Comparison of ENCODE assay signal across 9 mouse cellular contexts in the genomic region with DNA sequence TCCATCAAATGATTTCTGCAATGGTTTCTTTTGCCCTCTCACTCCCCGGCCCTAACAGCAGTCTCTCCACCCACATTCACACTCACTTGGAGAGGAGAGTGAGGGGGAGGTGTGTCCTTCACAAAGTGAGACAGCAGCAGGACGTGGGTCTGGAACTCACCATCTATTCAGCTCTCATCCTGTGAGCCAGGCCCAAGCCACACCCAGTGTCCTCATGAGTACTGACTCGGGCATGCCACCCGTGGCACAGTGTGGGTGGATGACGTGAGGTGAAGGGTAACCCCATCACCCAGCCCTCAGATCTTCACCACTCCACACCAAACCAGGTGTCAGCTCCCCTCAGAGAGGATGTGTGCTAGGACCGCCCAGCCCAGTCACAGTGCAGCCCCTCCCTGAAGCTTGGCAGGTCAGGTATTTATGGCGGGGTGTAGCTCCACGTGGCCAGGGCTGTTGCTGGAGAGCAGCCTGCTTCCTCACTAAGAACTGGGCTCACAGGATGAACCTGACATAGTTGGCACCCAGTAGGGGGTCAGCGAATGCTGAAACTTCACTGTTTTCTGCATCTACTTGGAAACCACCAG. TPM values are rescaled to one million over a fixed set of nuclear protein-coding genes. Genes with fewer than 3 reads are reported as not detected.
A peak's percentile ranks its signal among the peaks of the same experiment; 100 is the strongest.
DNase-seq lines count a peak whose midpoint lies in the region; ATAC-seq and TF ChIP-seq lines count a peak whose summit lies in the region.
"Had no signal": no experiment of that assay in that cellular context is flagged by ENCODE, and none has a peak within 500 bp of the region (broad histone marks: within the 10 kb centered on the region; RNA-seq: fewer than 3 reads in every experiment).

No protein-coding gene starts in this region.

- no peaks in the 10 kb centered on the region for H3K4me1 ChIP-seq in intestine, postnatal 0 days (replicated peaks; ENCODE audit: control insufficient read depth, insufficient read depth, low read length)

- ATAC-seq in intestine, postnatal 0 days = peak; percentile 75

- no peaks in the 10 kb centered on the region for H3K36me3 ChIP-seq in intestine, postnatal 0 days (ENCODE audit: control insufficient read depth, insufficient read depth)
- H3K36me3 ChIP-seq: embryonic facial prominence, embryonic 12.5 days had no signal

- H3K4me2 ChIP-seq in intestine, postnatal 0 days (replicated peaks; ENCODE audit: low read depth) = no peak overlapping the region
- H3K4me2 ChIP-seq: embryonic facial prominence, embryonic 12.5 days had no signal

- WGBS in intestine, postnatal 0 days = 30% methylated on average over 9 of the region's 9 CpGs

- H3K9me3 ChIP-seq in intestine, postnatal 0 days (ENCODE audit: control insufficient read depth) = no peaks in the 10 kb centered on the region
- H3K9me3 ChIP-seq: embryonic facial prominence, embryonic 12.5 days had no signal

- no peak overlapping the region for H3K9ac ChIP-seq in intestine, postnatal 0 days (ENCODE audit: low read depth, low read length)
- H3K9ac ChIP-seq: embryonic facial prominence, embryonic 12.5 days had no signal

- peak; percentile 47 to 60 for DNase-seq in cerebellum, postnatal 25 days
- DNase-seq in cerebellum, adult 9-10 months = no peak
- peak; percentile 81 for DNase-seq in right cerebral cortex, adult 18-20 months
- DNase-seq in right cerebral cortex, postnatal 14 days = no peak
- DNase-seq in thymus, postnatal 25 days = no peak
- DNase-seq in adrenal gland, adult 18-20 months (ENCODE audit: low spot score in 2 of 2) = no peak
- DNase-seq in lung, postnatal 36 days = no peak

- no peak overlapping the region for H3K4me3 ChIP-seq in intestine, postnatal 0 days (ENCODE audit: low read depth, low read length)
- H3K4me3 ChIP-seq: embryonic facial prominence, embryonic 12.5 days had no signal

- H3K27me3 ChIP-seq in intestine, postnatal 0 days (replicated peaks; ENCODE audit: control insufficient read depth, insufficient read depth, low read length) = no peaks in the 10 kb centered on the region
- H3K27me3 ChIP-seq: embryonic facial prominence, embryonic 12.5 days had no signal

- no peak for TF ChIP-seq CTCF in intestine, postnatal 0 days (IDR thresholded peaks at IDR 0.05; ENCODE audit: low read depth)

- H3K27ac ChIP-seq in intestine, postnatal 0 days (ENCODE audit: low read depth, low read length) = no peak overlapping the region
- H3K27ac ChIP-seq: embryonic facial prominence, embryonic 12.5 days had no signal

RNA-seq across cellular contexts. Expression of gene Rab6b, which starts 23.0 kb away (rescaled TPM):
- polyA plus RNA-seq in intestine, postnatal 0 days (2015; fragmentation: Nextera tagmentation; extraction: Ambion mirVana) = 3.7 and 4.3 TPM in 2 replicates
- 1 to 10 TPM; 3.0 to 8.4 TPM for total RNA-seq in adrenal gland, adult 18-20 months (2021)

Comparison
In these comparisons a context has a peak if more than half of its experiments do, and no peak if none do; other contexts are left out.
1. DNase-seq: peak in cerebellum, postnatal 25 days (2 of 2) and right cerebral cortex, adult 18-20 months (single experiment); none in cerebellum, adult 9-10 months (single experiment), right cerebral cortex, postnatal 14 days (single experiment), thymus, postnatal 25 days (single experiment), adrenal gland, adult 18-20 months (0 of 2) and lung, postnatal 36 days (single experiment).